Mouse (Mus musculus): ENCODE results near the gene Mettl15. TPM values are rescaled to one million over a fixed set of nuclear protein-coding genes. Genes with fewer than 3 reads are reported as not detected.

The Mettl15 gene
- total and polyA plus RNA-seq, 3 experiments = 5.1 to 11.5 (median 5.6) TPM

GRCm38 (mm10) chr2:109262779-109263178 is 17.8 kb downstream of the Mettl15 start:
- no peaks in the 10 kb centered on the region for H3K9me3 ChIP-seq (replicated peaks; ENCODE audit: low read length)
- in situ Hi-C loops (cut with MboI; ENCODE audit: low pct_ligation_motif_present, low pct_unique_long_range_greater_than_20kb, low sequenced_read_pairs) (no loop called here), dilution Hi-C loops (cut with MboI; ENCODE audit: extremely low pct_ligation_motif_present, extremely low pct_unique_long_range_greater_than_20kb, low sequenced_read_pairs) (no loop called here)
- H3K79me2 ChIP-seq (replicated peaks; ENCODE audit: control insufficient read depth, extremely low read depth, insufficient read depth, poor library complexity, severe bottlenecking) = no peaks in the 10 kb centered on the region
- H3K27me3 ChIP-seq (replicated peaks) = no peaks in the 10 kb centered on the region
- no peaks in the 10 kb centered on the region for H3K4me1 ChIP-seq (ENCODE audit: control insufficient read depth in 1 of 2, insufficient read depth in 2 of 2)
- peaks cover 0 to 6% of the 10 kb centered on the region in 2 experiments for H3K36me3 ChIP-seq (replicated peaks in 1 of 2; ENCODE audit: control insufficient read depth in 1 of 2, insufficient read depth in 1 of 2, low read length in 1 of 2)
- no peak overlapping the region for H3K27ac ChIP-seq (ENCODE audit: insufficient read depth, low read depth)
- DNase-seq (ENCODE audit: extremely low read depth) = no peak
- H3K4me3 ChIP-seq (replicated peaks in 1 of 3; ENCODE audit: low read depth in 2 of 3, low read length in 2 of 3, poor library complexity in 1 of 3) = no peak overlapping the region
- no peak overlapping the region for H3K9ac ChIP-seq (ENCODE audit: insufficient read depth, low read depth)
- TF ChIP-seq GABPA (IDR thresholded peaks at IDR 0.05; ENCODE audit: insufficient replicate concordance, low read depth, low read length) (no peak), POLR2AphosphoS2 (IDR thresholded peaks at IDR 0.05; ENCODE audit: low read depth, low read length) (no peak), JUND (conservative IDR thresholded peaks at IDR 0.05; ENCODE audit: low read depth, low read length) (no peak), ZNF384 (IDR thresholded peaks at IDR 0.05; ENCODE audit: low read depth, low read length) (no peak), MEF2A (IDR thresholded peaks at IDR 0.05; ENCODE audit: borderline replicate concordance, low read depth, low read length) (no peak), CHD1 (IDR thresholded peaks at IDR 0.05; ENCODE audit: low read depth, low read length) (no peak), USF1 (IDR thresholded peaks at IDR 0.05; ENCODE audit: low read depth, low read length) (no peak), SIN3A (IDR thresholded peaks at IDR 0.05; ENCODE audit: low read length) (no peak), PAX5 (IDR thresholded peaks at IDR 0.05; ENCODE audit: low read length) (no peak), E2F4 (IDR thresholded peaks at IDR 0.05; ENCODE audit: insufficient replicate concordance, low read depth, low read length) (no peak), POLR2A (IDR thresholded peaks at IDR 0.05; ENCODE audit: low read depth, low read length) (no peak), RCOR1 (conservative IDR thresholded peaks at IDR 0.05; ENCODE audit: low read depth, low read length) (no peak), CHD2 (IDR thresholded peaks at IDR 0.05; ENCODE audit: low read length) (no peak), MAFK (IDR thresholded peaks at IDR 0.05; ENCODE audit: insufficient replicate concordance, low read length) (no peak), EP300 (IDR thresholded peaks at IDR 0.05; ENCODE audit: low read length) (no peak)
- no peak overlapping the region for H3K4me2 ChIP-seq (ENCODE audit: insufficient read depth, low read depth, poor library complexity, severe bottlenecking)

GRCm38 (mm10) chr2:109241947-109242346 is 38.6 kb downstream of the Mettl15 start:
- TF ChIP-seq NELFE (IDR thresholded peaks at IDR 0.05; ENCODE audit: low read depth, low read length) (no peak), PAX5 (IDR thresholded peaks at IDR 0.05; ENCODE audit: low read length) (no peak), CHD2 (IDR thresholded peaks at IDR 0.05; ENCODE audit: low read length) (no peak)
- dilution Hi-C loops (cut with MboI; ENCODE audit: extremely low pct_ligation_motif_present, extremely low pct_unique_long_range_greater_than_20kb, low sequenced_read_pairs) = no loop called here
- no peaks in the 10 kb centered on the region for H3K4me1 ChIP-seq (ENCODE audit: control insufficient read depth in 1 of 2, insufficient read depth in 2 of 2)
- H3K4me3 ChIP-seq (replicated peaks in 1 of 3; ENCODE audit: low read depth in 2 of 3, low read length in 2 of 3, poor library complexity in 1 of 3) = no peak overlapping the region
- no peak overlapping the region for H3K4me2 ChIP-seq (ENCODE audit: insufficient read depth, low read depth, poor library complexity, severe bottlenecking)
- DNase-seq (ENCODE audit: extremely low read depth) = no peak
- in situ Hi-C loops (cut with MboI; ENCODE audit: low pct_ligation_motif_present, low pct_unique_long_range_greater_than_20kb, low sequenced_read_pairs) = no loop called here
- H3K79me2 ChIP-seq (replicated peaks; ENCODE audit: control insufficient read depth, extremely low read depth, insufficient read depth, poor library complexity, severe bottlenecking) = no peaks in the 10 kb centered on the region
- H3K27me3 ChIP-seq (replicated peaks) = no peaks in the 10 kb centered on the region
- no peak overlapping the region for H3K27ac ChIP-seq (ENCODE audit: insufficient read depth, low read depth)
- H3K9ac ChIP-seq (ENCODE audit: insufficient read depth, low read depth) = no peak overlapping the region
- no peaks in the 10 kb centered on the region for H3K36me3 ChIP-seq (replicated peaks in 1 of 2; ENCODE audit: control insufficient read depth in 1 of 2, insufficient read depth in 1 of 2, low read length in 1 of 2)
- no peaks in the 10 kb centered on the region for H3K9me3 ChIP-seq (replicated peaks; ENCODE audit: low read length)

All from CH12.LX (cell line).